Mouse (Mus musculus) neural tube, embryonic 12.5 days (tissue): Measurements from ENCODE around the gene Nfe2l2. TPM values are rescaled to one million over a fixed set of nuclear protein-coding genes. Genes with fewer than 3 reads are reported as not detected.

ENCODE experiments used
- ATAC-seq: fragments of 200-750 bp; cut with Nextera tagmentation; 2 replicates; pipeline ENCODE4 v1.8.0; 2017; ENCODE audit warnings: low read depth, mild to moderate bottlenecking, moderate TSS enrichment, moderate library complexity; ENCODE audit not compliant: low FRiP score
- H3K27ac ChIP-seq: fragments of 300-500 bp; sonication (generic); 2 replicates; pipeline ENCODE4 v1.5.1; 2016
- H3K27me3 ChIP-seq: fragments of 300-500 bp; sonication (generic); replicated peaks from 2 replicates; pipeline ENCODE4 v1.6.1; 2016; ENCODE audit warnings: mild to moderate bottlenecking
- H3K36me3 ChIP-seq: fragments of 300-500 bp; sonication (generic); 2 replicates; pipeline ENCODE4 v1.6.1; 2016; ENCODE audit warnings: mild to moderate bottlenecking
- H3K4me1 ChIP-seq: fragments of 300-500 bp; sonication (generic); 2 replicates; pipeline ENCODE4 v1.6.1; 2016
- H3K4me2 ChIP-seq: fragments of 300-500 bp; sonication (generic); replicated peaks from 2 replicates; pipeline ENCODE4 v1.6.1; 2016; ENCODE audit warnings: mild to moderate bottlenecking
- H3K4me3 ChIP-seq: fragments of 300-500 bp; sonication (generic); 2 replicates; pipeline ENCODE4 v1.5.1; 2016
- H3K9ac ChIP-seq: fragments of 300-500 bp; sonication (generic); 2 replicates; pipeline ENCODE4 v1.6.1; 2016; ENCODE audit warnings: mild to moderate bottlenecking
- H3K9me3 ChIP-seq: fragments of 300-500 bp; sonication (generic); 2 replicates; pipeline ENCODE4 v1.6.1; 2016; ENCODE audit warnings: mild to moderate bottlenecking
- WGBS: fragments of 180-500 bp; shearing (Covaris S2); methylation state at CpG from one replicate; pipeline ENCODE4 v1.1.7; 2016; 5-methylcytosine and 5-hydroxymethylcytosine counted together
- polyA plus RNA-seq: library from polyadenylated mRNA; unstranded; fragments of >200 nt; fragmentation: Nextera tagmentation; extraction: Ambion mirVana; gene quantifications from 2 replicates; pipeline ENCODE4 v1.2.1, GENCODE M21; 2016

The Nfe2l2 gene
- polyA plus RNA-seq, 1 experiment from 2014 or later: 20.9 TPM

- no peaks in the 10 kb centered on the region for H3K9me3 ChIP-seq
- no peak overlapping the region for H3K4me2 ChIP-seq
- no peak overlapping the region for H3K27ac ChIP-seq
- ATAC-seq: no peak
- H3K36me3 ChIP-seq: peaks cover 13% of the 10 kb centered on the region
- H3K4me1 ChIP-seq: no peaks in the 10 kb centered on the region
- 88% methylated on average over 3 of the region's 3 CpGs for WGBS
- no peak overlapping the region for H3K9ac ChIP-seq
- no peak overlapping the region for H3K4me3 ChIP-seq
- H3K27me3 ChIP-seq: no peaks in the 10 kb centered on the region
Observed at GRCm38 (mm10) chr2:75672561-75672960, 31.9 kb downstream of the Nfe2l2 start.

- Histone ChIP-seq H3K36me3 (peaks cover 8% of the 10 kb centered on the region), H3K27me3 (no peaks in the 10 kb centered on the region), H3K9me3 (no peaks in the 10 kb centered on the region), H3K4me2 (no peak overlapping the region), H3K4me1 (no peaks in the 10 kb centered on the region), H3K4me3 (no peak overlapping the region), H3K27ac (no peak overlapping the region), H3K9ac (no peak overlapping the region)
- 78% methylated on average over 2 of the region's 2 CpGs for WGBS
- ATAC-seq: no peak
Observed at GRCm38 (mm10) chr2:75671337-75671660, 33.1 kb downstream of the Nfe2l2 start.

- WGBS: 84% methylated on average over 6 of the region's 6 CpGs
- H3K4me2 ChIP-seq: no peak overlapping the region
- no peaks in the 10 kb centered on the region for H3K4me1 ChIP-seq
- no peaks in the 10 kb centered on the region for H3K9me3 ChIP-seq
- no peak overlapping the region for H3K9ac ChIP-seq
- H3K27ac ChIP-seq: no peak overlapping the region
- H3K36me3 ChIP-seq: peaks cover 4% of the 10 kb centered on the region; the same call in 1 of the 2 replicates
- no peak for ATAC-seq
- H3K27me3 ChIP-seq: no peaks in the 10 kb centered on the region
- H3K4me3 ChIP-seq: no peak overlapping the region
Observed at GRCm38 (mm10) chr2:75670446-75671336, 33.8 kb downstream of the Nfe2l2 start.

- H3K4me1 ChIP-seq: no peaks in the 10 kb centered on the region
- H3K4me2 ChIP-seq: no peak overlapping the region
- H3K9me3 ChIP-seq: no peaks in the 10 kb centered on the region
- no peak overlapping the region for H3K27ac ChIP-seq
- no peaks in the 10 kb centered on the region for H3K27me3 ChIP-seq
- peaks cover 4% of the 10 kb centered on the region; the same call in 1 of the 2 replicates for H3K36me3 ChIP-seq
- WGBS: 44% methylated on average over 14 of the region's 14 CpGs
- H3K9ac ChIP-seq: no peak overlapping the region
- no peak overlapping the region for H3K4me3 ChIP-seq
- no peak for ATAC-seq
Observed at GRCm38 (mm10) chr2:75669491-75670445, 34.7 kb downstream of the Nfe2l2 start.

- no peak overlapping the region for H3K27ac ChIP-seq
- H3K9me3 ChIP-seq: no peaks in the 10 kb centered on the region
- ATAC-seq: no peak
- H3K36me3 ChIP-seq: peaks cover 24% of the 10 kb centered on the region
- no peak overlapping the region for H3K9ac ChIP-seq
- peak overlapping the region; percentile 75 for H3K4me2 ChIP-seq
- 53% methylated on average over 2 of the region's 2 CpGs for WGBS
- H3K4me3 ChIP-seq: peak overlapping the region; percentile 93; the same call in 1 of the 2 replicates
- H3K27me3 ChIP-seq: no peaks in the 10 kb centered on the region
- peaks cover 17% of the 10 kb centered on the region for H3K4me1 ChIP-seq
Observed at GRCm38 (mm10) chr2:75661106-75661505, 43.3 kb downstream of the Nfe2l2 start.

GRCm38 (mm10) chr2:75660255-75660948 lies 44.0 kb downstream of the Nfe2l2 start:
- Histone ChIP-seq H3K27me3 (no peaks in the 10 kb centered on the region), H3K36me3 (peaks cover 24% of the 10 kb centered on the region), H3K4me3 (peak overlapping the region; percentile 93), H3K9ac (peak overlapping the region; percentile 99), H3K4me1 (peaks cover 17% of the 10 kb centered on the region), H3K4me2 (peak overlapping the region; percentile 75), H3K9me3 (no peaks in the 10 kb centered on the region), H3K27ac (no peak overlapping the region)
- ATAC-seq: no peak
- WGBS: 3% methylated on average over 15 of the region's 15 CpGs

- H3K27me3 ChIP-seq: no peaks in the 10 kb centered on the region
- under 1% methylated on average over 47 of the region's 47 CpGs for WGBS
- peak overlapping the region; percentile 75 for H3K4me2 ChIP-seq
- ATAC-seq: peak; percentile 74
- H3K9me3 ChIP-seq: no peaks in the 10 kb centered on the region
- H3K4me3 ChIP-seq: peak overlapping the region; percentile 93
- peaks cover 22% of the 10 kb centered on the region for H3K36me3 ChIP-seq
- H3K27ac ChIP-seq: peak overlapping the region; percentile 94
- peak overlapping the region; percentile 99 for H3K9ac ChIP-seq
- peaks cover 17% of the 10 kb centered on the region for H3K4me1 ChIP-seq
Observed at GRCm38 (mm10) chr2:75659629-75659960, 44.8 kb downstream of the Nfe2l2 start.

- Histone ChIP-seq H3K9ac (peak within 1 kb of the TSS; percentile 99), H3K27me3 (no peaks in the 10 kb centered on the region), H3K4me2 (peak within 1 kb of the TSS; percentile 75), H3K36me3 (peaks cover 17% of the 10 kb centered on the region), H3K4me1 (peaks cover 17% of the 10 kb centered on the region), H3K27ac (peak within 1 kb of the TSS; percentile 98), H3K9me3 (no peaks in the 10 kb centered on the region), H3K4me3 (peak within 1 kb of the TSS; percentile 93)
- under 1% methylated on average over 95 of the region's 102 CpGs for WGBS
- ATAC-seq: peak; percentile 93
Observed at GRCm38 (mm10) chr2:75658727-75659628, 45.5 kb downstream of the Nfe2l2 start, which contains the start of gene Hnrnpa3. TSS of gene Hnrnpa3 (plus strand) at chr2:75659261.

GRCm38 (mm10) chr2:75657907-75658691 lies 46.3 kb downstream of the Nfe2l2 start:
- peaks cover 17% of the 10 kb centered on the region for H3K4me1 ChIP-seq
- ATAC-seq: no peak
- no peaks in the 10 kb centered on the region for H3K9me3 ChIP-seq
- peak overlapping the region; percentile 99 for H3K9ac ChIP-seq
- H3K27me3 ChIP-seq: no peaks in the 10 kb centered on the region
- H3K4me2 ChIP-seq: peak overlapping the region; percentile 57
- 3% methylated on average over 18 of the region's 18 CpGs for WGBS
- peak overlapping the region; percentile 49 for H3K4me3 ChIP-seq
- H3K27ac ChIP-seq: peak overlapping the region; percentile 98
- H3K36me3 ChIP-seq: peaks cover 8% of the 10 kb centered on the region

GRCm38 (mm10) chr2:75656924-75657323 lies 47.5 kb downstream of the Nfe2l2 start:
- no peak overlapping the region for H3K4me3 ChIP-seq
- WGBS: 92% methylated on average over 5 of the region's 5 CpGs
- no peak overlapping the region for H3K4me2 ChIP-seq
- H3K27ac ChIP-seq: no peak overlapping the region
- no peak overlapping the region for H3K9ac ChIP-seq
- H3K36me3 ChIP-seq: no peaks in the 10 kb centered on the region; the same call in 1 of the 2 replicates
- ATAC-seq: no peak
- no peaks in the 10 kb centered on the region for H3K27me3 ChIP-seq
- peaks cover 17% of the 10 kb centered on the region for H3K4me1 ChIP-seq
- H3K9me3 ChIP-seq: no peaks in the 10 kb centered on the region
